Mouse (Mus musculus): Measurements from ENCODE around the gene Brsk1. TPM values are rescaled to one million over a fixed set of nuclear protein-coding genes. Genes with fewer than 3 reads are reported as not detected.

Brsk1 gene
- polyA plus RNA-seq, 1 experiment from 2014 or later: 1.1 TPM

GRCm38 (mm10) chr7:4705098-4705497 is 14.7 kb downstream of the Brsk1 start:
- no peak overlapping the region for H3K4me3 ChIP-seq (replicated peaks)
- no peaks in the 10 kb centered on the region for H3K9me3 ChIP-seq
- 55% methylated on average over 18 of the region's 18 CpGs for WGBS
- no peak overlapping the region for H3K4me2 ChIP-seq (replicated peaks)
- no peak for ATAC-seq
- peaks cover 9% of the 10 kb centered on the region; the same call in 1 of the 2 replicates for H3K36me3 ChIP-seq
- H3K4me1 ChIP-seq (replicated peaks): no peaks in the 10 kb centered on the region
- H3K27me3 ChIP-seq (replicated peaks): no peaks in the 10 kb centered on the region
- no peak overlapping the region for H3K27ac ChIP-seq
- no peak overlapping the region for H3K9ac ChIP-seq

GRCm38 (mm10) chr7:4712594-4712993 is 22.2 kb downstream of the Brsk1 start:
- no peaks in the 10 kb centered on the region for H3K9me3 ChIP-seq
- H3K9ac ChIP-seq: no peak overlapping the region
- peaks cover 30% of the 10 kb centered on the region for H3K36me3 ChIP-seq
- H3K27ac ChIP-seq: no peak overlapping the region
- H3K27me3 ChIP-seq (replicated peaks): no peaks in the 10 kb centered on the region
- H3K4me2 ChIP-seq (replicated peaks): no peak overlapping the region
- WGBS: 88% methylated on average over 3 of the region's 3 CpGs
- no peak for ATAC-seq
- H3K4me3 ChIP-seq (replicated peaks): no peak overlapping the region
- H3K4me1 ChIP-seq (replicated peaks): no peaks in the 10 kb centered on the region

- Histone ChIP-seq H3K36me3 (peaks cover 14% of the 10 kb centered on the region; the same call in 1 of the 2 replicates), H3K4me1 (replicated peaks) (no peaks in the 10 kb centered on the region), H3K9ac (no peak overlapping the region), H3K27me3 (replicated peaks) (no peaks in the 10 kb centered on the region), H3K4me3 (replicated peaks) (no peak overlapping the region), H3K27ac (no peak overlapping the region), H3K4me2 (replicated peaks) (no peak overlapping the region), H3K9me3 (no peaks in the 10 kb centered on the region)
- no peak for ATAC-seq
- WGBS: 71% methylated on average over 6 of the region's 6 CpGs
These were observed 26.6 kb downstream of the Brsk1 start for GRCm38 (mm10) chr7:4716955-4717354.

GRCm38 (mm10) chr7:4719276-4719675 is 28.9 kb downstream of the Brsk1 start:
- no peak overlapping the region for H3K4me2 ChIP-seq (replicated peaks)
- ATAC-seq: peak; percentile 51; the same call in 1 of the 2 replicates
- H3K4me3 ChIP-seq (replicated peaks): no peak overlapping the region
- 0 out of 2 replicates have a peak, but pooled peaks cover 2% of the 10 kb centered on the region for H3K36me3 ChIP-seq
- H3K27me3 ChIP-seq (replicated peaks): no peaks in the 10 kb centered on the region
- peaks cover 5% of the 10 kb centered on the region; the same call in 1 of the 2 replicates for H3K4me1 ChIP-seq (replicated peaks)
- 82% methylated on average over 3 of the region's 3 CpGs for WGBS
- H3K9ac ChIP-seq: no peak overlapping the region
- no peaks in the 10 kb centered on the region for H3K9me3 ChIP-seq
- H3K27ac ChIP-seq: no peak overlapping the region

- no peaks in the 10 kb centered on the region for H3K9me3 ChIP-seq
- peak overlapping the region; percentile 32 for H3K4me3 ChIP-seq (replicated peaks)
- H3K27me3 ChIP-seq (replicated peaks): no peaks in the 10 kb centered on the region
- H3K4me1 ChIP-seq (replicated peaks): peaks cover 5% of the 10 kb centered on the region
- 32% methylated on average over 12 of the region's 12 CpGs for WGBS
- peak overlapping the region; percentile 61; the same call in 1 of the 2 replicates for H3K27ac ChIP-seq
- peak; percentile 36; the same call in 1 of the 2 replicates for ATAC-seq
- peak overlapping the region; percentile 64 for H3K4me2 ChIP-seq (replicated peaks)
- H3K9ac ChIP-seq: no peak overlapping the region
- no peaks in the 10 kb centered on the region for H3K36me3 ChIP-seq
These were observed 33.1 kb downstream of the Brsk1 start for GRCm38 (mm10) chr7:4723508-4723907.

- H3K9ac ChIP-seq: peak overlapping the region; percentile 15
- peak overlapping the region; percentile 32 for H3K4me3 ChIP-seq (replicated peaks)
- peak overlapping the region; percentile 61 for H3K27ac ChIP-seq
- no peaks in the 10 kb centered on the region for H3K9me3 ChIP-seq
- H3K4me2 ChIP-seq (replicated peaks): peak overlapping the region; percentile 64
- H3K27me3 ChIP-seq (replicated peaks): no peaks in the 10 kb centered on the region
- WGBS: 27% methylated on average over 3 of the region's 3 CpGs
- H3K4me1 ChIP-seq (replicated peaks): peaks cover 5% of the 10 kb centered on the region
- ATAC-seq: peak; percentile 16
- no peaks in the 10 kb centered on the region for H3K36me3 ChIP-seq
These were observed 34.0 kb downstream of the Brsk1 start for GRCm38 (mm10) chr7:4724359-4724758.

GRCm38 (mm10) chr7:4725169-4725568 is 34.8 kb downstream of the Brsk1 start, which contains the start of gene Tmem150b:
Tmem150b (minus strand) TSS chr7:4725249.
- WGBS: 53% methylated on average over 7 of the region's 7 CpGs
- Histone ChIP-seq H3K9me3 (no peaks in the 10 kb centered on the region), H3K9ac (peak within 1 kb of the TSS; percentile 15), H3K4me3 (replicated peaks) (peak within 1 kb of the TSS; percentile 32), H3K27ac (peak within 1 kb of the TSS; percentile 61), H3K27me3 (replicated peaks) (no peaks in the 10 kb centered on the region), H3K36me3 (no peaks in the 10 kb centered on the region), H3K4me1 (replicated peaks) (peaks cover 5% of the 10 kb centered on the region), H3K4me2 (replicated peaks) (peak within 1 kb of the TSS; percentile 64)
- ATAC-seq: peak; percentile 82

- 79% methylated on average over 5 of the region's 5 CpGs for WGBS
- ATAC-seq: no peak
- Histone ChIP-seq H3K27me3 (replicated peaks) (no peaks in the 10 kb centered on the region), H3K4me1 (replicated peaks) (no peaks in the 10 kb centered on the region), H3K27ac (no peak overlapping the region), H3K9me3 (no peaks in the 10 kb centered on the region), H3K4me3 (replicated peaks) (no peak overlapping the region), H3K4me2 (replicated peaks) (no peak overlapping the region), H3K9ac (no peak overlapping the region), H3K36me3 (no peaks in the 10 kb centered on the region)
These were observed 40.7 kb downstream of the Brsk1 start for GRCm38 (mm10) chr7:4731090-4731489.

- Histone ChIP-seq H3K4me1 (replicated peaks) (no peaks in the 10 kb centered on the region), H3K4me3 (replicated peaks) (no peak overlapping the region), H3K9ac (no peak overlapping the region), H3K27ac (peak overlapping the region; percentile 48; the same call in 1 of the 2 replicates), H3K36me3 (no peaks in the 10 kb centered on the region), H3K27me3 (replicated peaks) (no peaks in the 10 kb centered on the region), H3K9me3 (no peaks in the 10 kb centered on the region), H3K4me2 (replicated peaks) (no peak overlapping the region)
- ATAC-seq: peak; percentile 97
- WGBS: 39% methylated on average over 6 of the region's 6 CpGs
These were observed 42.6 kb downstream of the Brsk1 start for GRCm38 (mm10) chr7:4732968-4733392.

- no peaks in the 10 kb centered on the region for H3K9me3 ChIP-seq
- 0 out of 2 replicates have a peak, but pooled peaks cover 6% of the 10 kb centered on the region for H3K36me3 ChIP-seq
- H3K4me2 ChIP-seq (replicated peaks): peak overlapping the region; percentile 58
- peak overlapping the region; percentile 41 for H3K27ac ChIP-seq
- peak overlapping the region; percentile 33 for H3K4me3 ChIP-seq (replicated peaks)
- WGBS: 47% methylated on average over 10 of the region's 10 CpGs
- peaks cover 31% of the 10 kb centered on the region for H3K4me1 ChIP-seq (replicated peaks)
- no peak for ATAC-seq
- H3K9ac ChIP-seq: peak overlapping the region; percentile 2; the same call in 1 of the 2 replicates
- no peaks in the 10 kb centered on the region for H3K27me3 ChIP-seq (replicated peaks)
These were observed 48.7 kb downstream of the Brsk1 start for GRCm38 (mm10) chr7:4739041-4739543.

GRCm38 (mm10) chr7:4739544-4740275 is 49.3 kb downstream of the Brsk1 start, which contains the start of gene Kmt5c:
Kmt5c (plus strand) TSS chr7:4740115.
- Histone ChIP-seq H3K36me3 (0 out of 2 replicates have a peak, but pooled peaks cover 9% of the 10 kb centered on the region), H3K4me1 (replicated peaks) (peaks cover 31% of the 10 kb centered on the region), H3K4me3 (replicated peaks) (peak within 1 kb of the TSS; percentile 60), H3K27ac (peak within 1 kb of the TSS; percentile 86), H3K9me3 (no peaks in the 10 kb centered on the region), H3K27me3 (replicated peaks) (no peaks in the 10 kb centered on the region), H3K9ac (peak within 1 kb of the TSS; percentile 77), H3K4me2 (replicated peaks) (peak within 1 kb of the TSS; percentile 83)
- WGBS: under 1% methylated on average over 34 of the region's 44 CpGs
- peak; percentile 97 for ATAC-seq

- no peaks in the 10 kb centered on the region for H3K9me3 ChIP-seq
- H3K4me2 ChIP-seq (replicated peaks): peak overlapping the region; percentile 83
- H3K27ac ChIP-seq: peak overlapping the region; percentile 86
- ATAC-seq: peak; percentile 48
- H3K4me3 ChIP-seq (replicated peaks): peak overlapping the region; percentile 60
- H3K9ac ChIP-seq: peak overlapping the region; percentile 77
- H3K4me1 ChIP-seq (replicated peaks): peaks cover 31% of the 10 kb centered on the region
- no peaks in the 10 kb centered on the region for H3K27me3 ChIP-seq (replicated peaks)
- H3K36me3 ChIP-seq: 0 out of 2 replicates have a peak, but pooled peaks cover 11% of the 10 kb centered on the region
- 0% methylated on average over 14 of the region's 14 CpGs for WGBS
These were observed 49.9 kb downstream of the Brsk1 start for GRCm38 (mm10) chr7:4740309-4740727.
